Mouse (Mus musculus): Measurements from ENCODE around the gene Mtrf1l.

Mtrf1l gene

GRCm38 (mm10) chr10:5804691-5805156 is 19.0 kb downstream of the Mtrf1l start:
- no peak for DNase-seq (ENCODE audit: low spot score)

GRCm38 (mm10) chr10:5803739-5804138 is 20.0 kb downstream of the Mtrf1l start:
- no peak for DNase-seq (ENCODE audit: low spot score)

- DNase-seq (ENCODE audit: low spot score) = no peak
These were observed 20.8 kb downstream of the Mtrf1l start for GRCm38 (mm10) chr10:5802866-5803265.

GRCm38 (mm10) chr10:5800490-5800889 is 23.2 kb downstream of the Mtrf1l start:
- no peak for DNase-seq (ENCODE audit: low spot score)

DNA sequence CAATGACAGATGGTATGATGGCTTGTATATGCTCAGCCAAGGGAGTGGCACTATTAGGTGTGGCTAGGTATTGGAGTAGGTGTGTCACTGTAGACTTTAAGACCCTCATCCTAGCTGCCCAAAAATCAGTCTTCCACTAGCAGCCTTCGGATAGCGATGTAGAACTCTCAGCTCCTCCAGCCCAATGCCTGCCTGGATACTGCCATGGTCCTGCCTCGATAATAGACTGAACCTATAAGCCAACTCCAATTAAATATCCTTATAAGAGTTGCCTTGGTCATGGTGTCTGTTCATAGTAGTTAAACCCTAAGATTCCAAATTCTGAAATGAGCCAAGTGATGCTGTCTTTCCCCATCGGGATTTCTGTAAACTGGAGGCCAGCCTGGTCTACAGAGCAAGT is 25.6 kb downstream of the Mtrf1l start:
- no peak for DNase-seq (ENCODE audit: low spot score)

GRCm38 (mm10) chr10:5790657-5791056 is 33.1 kb downstream of the Mtrf1l start:
- peak; percentile 11 for DNase-seq (ENCODE audit: low spot score)

DNA sequence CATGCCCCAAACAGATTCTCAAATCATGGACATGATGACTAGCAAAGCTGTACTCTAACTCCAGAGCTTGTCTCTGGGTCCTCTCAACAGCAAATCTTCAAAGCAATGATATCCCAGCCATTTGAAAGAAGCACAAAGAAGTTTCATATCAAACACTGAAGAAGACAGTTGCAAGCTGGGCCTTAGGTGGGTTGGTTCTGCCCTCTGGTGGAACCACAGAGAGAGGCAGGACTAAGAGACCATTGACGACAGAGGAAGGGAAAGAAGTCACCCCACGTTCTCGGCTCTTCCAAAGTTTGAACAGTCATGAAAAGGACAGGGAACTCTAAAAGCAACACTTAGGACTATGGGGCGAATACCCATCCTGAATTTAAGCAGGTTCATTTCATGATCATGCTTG is 36.8 kb downstream of the Mtrf1l start:
- DNase-seq (ENCODE audit: low spot score) = no peak

All from ovary, postnatal 14 days (tissue).